Mouse (Mus musculus) lung, adult 2 months (tissue): ENCODE results near the gene Stpg3. TPM values are rescaled to one million over a fixed set of nuclear protein-coding genes. Genes with fewer than 3 reads are reported as not detected.

Experiments
- DNase-seq: peaks from one replicate; pipeline ENCODE4 v3.0.0; 2022
- H3K4me1 ChIP-seq: fragments of 200-500 bp; 2 replicates; pipeline ENCODE4 v1.6.1; 2011; ENCODE audit warnings: low read length; ENCODE audit not compliant: control insufficient read depth, insufficient read depth
- H3K4me3 ChIP-seq: fragments of 200-500 bp; replicated peaks from 2 replicates; pipeline ENCODE3; 2011; ENCODE audit warnings: low read depth, mild to moderate bottlenecking, control low read depth, low read length; ENCODE audit errors: extremely low read depth
- CTCF ChIP-seq: fragments of 200-500 bp; IDR thresholded peaks from 2 replicates; pipeline ENCODE4 v1.5.1; 2011; ENCODE audit warnings: mild to moderate bottlenecking, low read length, control low read depth; ENCODE audit not compliant: insufficient read depth
- POLR2A ChIP-seq: fragments of 200-500 bp; IDR thresholded peaks from 2 replicates; pipeline ENCODE4 v1.6.1; 2011; ENCODE audit warnings: low read depth, mild to moderate bottlenecking, control low read depth, low read length, borderline replicate concordance; ENCODE audit errors: extremely low read depth
- WGBS: fragments of 180-500 bp; shearing (Covaris S2); methylation state at CpG from one replicate; pipeline ENCODE4 v1.1.7; 2018; 5-methylcytosine and 5-hydroxymethylcytosine counted together
- polyA plus RNA-seq: library from polyadenylated mRNA; depleted of rRNA; stranded (reverse); fragments of >200 nt; gene quantifications from 2 replicates; pipeline ENCODE4 v1.2.3, GENCODE M21; 2012

Stpg3 gene
- polyA plus RNA-seq, 1 experiment: not detected

GRCm38 (mm10) chr2:25177076-25177475 lies 37.4 kb downstream of the Stpg3 start:
- DNase-seq: peak; percentile 23
- no peak for TF ChIP-seq CTCF
- no peak for TF ChIP-seq POLR2A
- H3K4me3 ChIP-seq: peak overlapping the region; percentile 2
- 38% methylated on average over 4 of the region's 4 CpGs for whole genome bisulfite sequencing
- H3K4me1 ChIP-seq: peaks cover 29% of the 10 kb centered on the region

DNA sequence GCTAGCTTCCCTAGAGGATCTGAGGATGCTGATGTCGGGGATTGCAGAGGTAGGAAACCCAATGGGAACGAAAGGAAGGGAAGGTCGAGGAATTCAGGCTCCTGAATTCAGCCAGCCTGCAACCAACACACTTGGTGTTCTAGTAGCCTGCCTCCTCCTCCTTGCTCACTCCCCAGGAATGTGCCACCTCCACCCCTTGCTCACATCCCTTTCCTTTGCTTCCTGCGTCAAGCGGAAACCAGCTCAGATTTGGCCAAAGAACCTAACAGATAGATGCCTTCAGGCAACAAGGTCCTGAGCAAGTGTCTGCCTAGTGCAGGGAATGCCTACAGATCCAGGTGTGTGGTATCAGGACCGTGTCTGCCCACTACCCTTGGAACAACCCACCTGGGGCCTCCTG lies 37.9 kb downstream of the Stpg3 start:
- no peak overlapping the region for H3K4me3 ChIP-seq
- 35% methylated on average over 6 of the region's 6 CpGs for WGBS
- TF ChIP-seq CTCF: no peak
- TF ChIP-seq POLR2A: peak; percentile 36; the same call in 1 of the 2 replicates

DNA sequence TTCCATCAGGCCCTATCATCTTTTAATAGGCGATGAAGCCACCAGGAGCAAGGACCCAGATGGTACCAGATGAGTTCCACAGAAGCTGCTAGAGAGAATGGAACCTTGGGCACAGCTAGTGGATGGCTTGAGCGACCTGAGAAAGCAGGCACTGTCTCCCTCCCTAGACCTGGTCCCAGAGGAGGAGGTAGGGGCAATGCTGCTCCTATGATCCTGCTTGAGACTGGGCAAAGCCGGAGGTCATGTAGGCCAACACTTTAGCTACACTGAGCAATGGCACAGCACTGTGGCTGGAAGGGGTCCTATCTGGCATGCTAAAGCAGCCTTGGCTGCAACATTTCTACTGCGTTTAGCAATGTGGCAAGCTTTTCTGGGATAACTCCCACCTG lies 38.8 kb downstream of the Stpg3 start:
- peaks cover 29% of the 10 kb centered on the region for H3K4me1 ChIP-seq
- no peak for DNase-seq
- no peak overlapping the region for H3K4me3 ChIP-seq
- no peak for TF ChIP-seq CTCF
- no peak for TF ChIP-seq POLR2A
- 91% methylated on average over 4 of the region's 4 CpGs for WGBS

More for the DNA sequence above, 37.9 kb downstream of the Stpg3 start:
- peaks cover 29% of the 10 kb centered on the region for H3K4me1 ChIP-seq
- peak; percentile 23 for DNase-seq

DNA sequence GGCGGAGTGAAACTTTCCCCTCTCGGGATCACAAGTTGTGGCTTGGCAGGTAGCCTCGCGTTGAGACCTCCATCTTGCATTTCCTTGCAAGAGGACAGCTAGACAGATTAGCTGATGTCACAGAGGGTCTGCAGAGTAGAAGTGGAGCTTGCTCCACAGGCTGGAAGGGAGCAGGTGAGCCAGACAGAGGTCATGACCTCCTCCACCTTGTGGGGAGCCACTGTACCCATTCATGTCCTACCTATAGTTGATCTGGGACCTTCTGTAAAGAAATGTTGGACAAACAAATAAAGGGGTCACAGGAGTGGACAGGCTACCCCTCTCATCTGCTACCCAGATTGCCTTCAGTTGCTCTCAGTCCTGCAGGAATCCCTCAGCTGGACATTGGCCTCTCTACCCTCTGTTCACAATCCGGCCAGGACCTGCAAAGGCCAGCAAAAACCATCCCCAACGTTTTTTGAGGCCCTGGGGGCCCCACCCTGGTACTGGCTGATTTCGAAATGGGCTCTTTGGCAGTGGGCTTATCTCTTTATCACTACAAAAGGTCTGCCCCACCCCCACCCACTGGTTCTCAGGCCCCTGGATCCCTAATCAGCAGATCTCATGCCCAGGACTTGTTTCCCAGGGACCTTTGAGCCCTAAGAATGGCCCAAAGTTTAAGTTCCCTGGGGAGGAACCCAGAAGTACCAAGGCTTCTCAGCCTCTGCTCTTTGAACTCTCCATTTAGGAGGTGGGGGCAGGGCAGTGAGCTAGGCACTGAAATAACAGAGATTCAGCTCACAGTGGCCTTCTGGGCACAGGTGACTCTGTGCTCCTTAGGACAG lies 39.4 kb downstream of the Stpg3 start:
- no peak for TF ChIP-seq CTCF
- DNase-seq: no peak
- Histone ChIP-seq H3K4me1 (peaks cover 33% of the 10 kb centered on the region), H3K4me3 (no peak overlapping the region)
- 57% methylated on average over 7 of the region's 7 CpGs for WGBS

GRCm38 (mm10) chr2:25173821-25174220 lies 40.6 kb downstream of the Stpg3 start:
- H3K4me1 ChIP-seq: peaks cover 33% of the 10 kb centered on the region
- WGBS: 95% methylated on average over 4 of the region's 4 CpGs
- no peak for TF ChIP-seq POLR2A
- TF ChIP-seq CTCF: no peak

GRCm38 (mm10) chr2:25172629-25173028 lies 41.8 kb downstream of the Stpg3 start:
- Histone ChIP-seq H3K4me1 (peaks cover 31% of the 10 kb centered on the region), H3K4me3 (no peak overlapping the region)
- TF ChIP-seq POLR2A (no peak), CTCF (no peak)
- peak; percentile 38 for DNase-seq
- WGBS: 57% methylated on average over 8 of the region's 8 CpGs

More at GRCm38 (mm10) chr2:25173821-25174220, 40.6 kb downstream of the Stpg3 start:
- DNase-seq: no peak
- no peak overlapping the region for H3K4me3 ChIP-seq

DNA sequence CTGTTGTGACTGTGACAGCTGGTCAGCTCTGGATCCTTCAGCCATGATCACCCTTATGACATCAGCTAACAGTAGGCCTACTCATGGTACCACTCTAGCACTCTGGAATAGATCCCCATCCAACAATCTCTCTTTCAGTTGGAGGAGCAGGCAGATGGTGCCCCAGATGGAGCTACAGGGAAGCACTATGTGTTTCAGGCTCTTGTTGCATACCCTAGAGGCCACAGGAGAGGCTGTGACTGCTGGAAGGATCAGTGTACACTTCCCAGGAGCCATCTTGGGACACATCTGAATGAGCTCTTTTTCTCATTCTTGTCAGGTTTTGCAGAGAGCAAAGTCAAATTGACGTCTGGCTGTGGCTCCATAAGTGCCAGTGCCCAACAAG lies 42.7 kb downstream of the Stpg3 start:
- no peak for TF ChIP-seq POLR2A
- TF ChIP-seq CTCF: no peak
- WGBS: 92% methylated on average over 1 of the region's 1 CpGs
- no peak for DNase-seq
- peaks cover 26% of the 10 kb centered on the region for H3K4me1 ChIP-seq
- H3K4me3 ChIP-seq: no peak overlapping the region

DNA sequence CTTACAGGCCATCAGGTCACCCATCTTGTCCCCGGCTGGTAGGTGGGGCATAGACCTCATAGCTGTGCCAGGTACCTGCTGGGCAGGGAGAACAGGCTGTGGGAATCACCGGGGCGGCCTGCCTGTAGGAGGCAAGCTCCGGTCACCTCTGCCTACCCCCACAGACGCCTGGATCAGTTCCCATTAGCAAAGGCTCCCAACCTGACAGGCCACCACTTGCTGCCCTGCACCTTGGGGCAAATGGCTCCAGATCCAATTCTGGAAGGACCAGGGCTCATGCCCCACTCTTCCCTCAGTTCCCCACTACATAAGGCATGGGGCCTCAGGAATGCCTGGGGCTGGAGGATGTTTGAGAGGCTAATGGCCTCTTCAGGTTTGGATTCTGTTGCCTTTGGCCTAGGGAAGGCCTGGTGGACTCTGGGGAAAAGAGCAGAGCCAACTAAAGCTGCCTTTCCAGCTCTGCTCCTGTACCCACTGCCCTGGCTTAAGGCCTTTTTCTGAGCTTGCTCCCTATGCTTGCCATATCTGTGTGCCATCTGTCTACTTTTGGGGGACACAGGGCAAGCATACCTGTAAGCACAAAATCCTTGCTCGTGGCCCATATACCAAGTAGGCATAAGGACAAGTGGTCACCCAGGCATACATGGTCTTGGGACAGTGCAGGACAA lies 43.2 kb downstream of the Stpg3 start:
- TF ChIP-seq CTCF (no peak), POLR2A (no peak)
- no peak for DNase-seq
- Histone ChIP-seq H3K4me3 (no peak overlapping the region), H3K4me1 (peaks cover 21% of the 10 kb centered on the region)
- WGBS: 81% methylated on average over 6 of the region's 6 CpGs

GRCm38 (mm10) chr2:25170326-25171100 lies 43.9 kb downstream of the Stpg3 start:
- H3K4me3 ChIP-seq: no peak overlapping the region
- H3K4me1 ChIP-seq: peaks cover 14% of the 10 kb centered on the region
- DNase-seq: peak; percentile 28
- WGBS: 50% methylated on average over 10 of the region's 10 CpGs
- TF ChIP-seq POLR2A (no peak), CTCF (no peak)

- WGBS: 56% methylated on average over 5 of the region's 5 CpGs
- peak; percentile 10 for DNase-seq
- peaks cover 11% of the 10 kb centered on the region for H3K4me1 ChIP-seq
- H3K4me3 ChIP-seq: no peak overlapping the region
- TF ChIP-seq CTCF: no peak
- TF ChIP-seq POLR2A: no peak
Observed at GRCm38 (mm10) chr2:25169778-25170177, 44.7 kb downstream of the Stpg3 start.
